Mouse (Mus musculus): Measurements from ENCODE around the gene Immp2l.

DNA sequence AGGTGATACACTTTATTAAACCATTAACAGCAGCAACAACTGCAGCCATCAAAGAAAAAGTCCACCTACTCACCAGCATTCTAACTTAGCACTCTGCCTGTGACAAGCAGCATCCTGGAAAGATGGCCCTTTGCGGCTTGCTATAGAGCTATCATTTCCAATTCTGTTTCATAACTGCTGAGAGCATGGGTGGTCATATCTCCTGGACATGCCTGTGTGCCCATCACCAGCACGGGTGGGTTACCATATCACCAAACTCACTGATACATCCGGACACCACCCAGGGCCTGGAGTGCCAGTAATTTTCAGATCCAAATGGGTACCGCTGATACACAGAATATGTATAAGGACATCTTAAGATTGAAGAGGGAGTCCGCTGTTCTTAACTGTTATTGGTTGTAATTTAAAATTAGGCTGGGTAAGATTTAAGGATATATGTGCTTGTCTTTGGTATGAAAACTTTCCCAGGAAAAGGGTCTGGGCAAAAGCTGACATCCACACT lies 459.3 kb downstream of the Immp2l start:
- TF ChIP-seq CTCF (IDR thresholded peaks at IDR 0.05; ENCODE audit: low read depth, low read length): no peak
- TF ChIP-seq POLR2A (IDR thresholded peaks at IDR 0.05; ENCODE audit: extremely low read depth, insufficient read depth, low read length): no peak

Data from liver, adult 2 months (tissue).